Mouse (Mus musculus): Measurements from ENCODE around the gene Gfy.

DNA sequence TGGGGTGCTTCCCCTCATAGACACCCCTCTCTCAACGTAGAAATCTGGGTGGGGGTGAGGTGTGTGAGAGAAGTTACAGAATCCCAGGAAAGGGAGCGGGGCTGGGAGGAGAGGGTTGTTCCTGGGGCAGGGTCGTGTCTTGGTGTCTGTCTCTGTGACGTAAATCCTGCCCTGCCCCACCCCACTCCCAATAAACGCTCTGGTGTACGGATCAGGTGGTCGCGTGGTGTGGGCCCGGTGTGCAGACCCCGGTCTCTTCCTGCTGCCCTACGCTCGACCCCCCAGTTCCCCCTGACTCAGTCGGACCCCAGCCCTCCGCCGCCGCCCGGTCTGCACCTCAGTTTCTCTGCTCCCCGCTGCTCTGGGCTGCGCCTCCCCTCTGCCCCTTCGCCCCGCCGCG lies 3.4 kb downstream of the Gfy start:
- no peak for TF ChIP-seq POLR2A (IDR thresholded peaks at IDR 0.05; ENCODE audit: borderline replicate concordance, control insufficient read depth, low read depth, low read length)
- no peak for TF ChIP-seq CTCF (IDR thresholded peaks at IDR 0.05; ENCODE audit: control insufficient read depth, insufficient read depth, low read length)

All from bone marrow, adult 2 months (tissue).